Mouse (Mus musculus) brain, embryonic 14.5 days (tissue): ENCODE data around the gene Arfip1. TPM values are rescaled to one million over a fixed set of nuclear protein-coding genes. Genes with fewer than 3 reads are reported as not detected.

Experiments used
- DNase-seq: peaks from one replicate; pipeline ENCODE4 v3.0.0-alpha.2; 2011; ENCODE audit warnings: low read depth
- CTCF ChIP-seq: fragments of 200-500 bp; IDR thresholded peaks from 2 replicates; pipeline ENCODE4 v1.5.1; 2012; ENCODE audit warnings: inconsistent platforms, mild to moderate bottlenecking, moderate library complexity, borderline replicate concordance; ENCODE audit not compliant: insufficient read depth, insufficient read length; ENCODE audit errors: extremely low read depth
- POLR2A ChIP-seq: fragments of 200-500 bp; IDR thresholded peaks from 2 replicates; pipeline ENCODE4 v1.6.1; 2012; ENCODE audit warnings: mild to moderate bottlenecking, inconsistent platforms, borderline replicate concordance; ENCODE audit not compliant: poor library complexity, insufficient read depth, insufficient read length, severe bottlenecking; ENCODE audit errors: extremely low read depth
- polyA plus RNA-seq: library from polyadenylated mRNA; depleted of rRNA; stranded (reverse); fragments of >200 nt; gene quantifications from 2 replicates; pipeline ENCODE4 v1.2.3, GENCODE M21; 2012

Arfip1 gene
- polyA plus RNA-seq, 1 experiment, result 16.4 TPM

DNA sequence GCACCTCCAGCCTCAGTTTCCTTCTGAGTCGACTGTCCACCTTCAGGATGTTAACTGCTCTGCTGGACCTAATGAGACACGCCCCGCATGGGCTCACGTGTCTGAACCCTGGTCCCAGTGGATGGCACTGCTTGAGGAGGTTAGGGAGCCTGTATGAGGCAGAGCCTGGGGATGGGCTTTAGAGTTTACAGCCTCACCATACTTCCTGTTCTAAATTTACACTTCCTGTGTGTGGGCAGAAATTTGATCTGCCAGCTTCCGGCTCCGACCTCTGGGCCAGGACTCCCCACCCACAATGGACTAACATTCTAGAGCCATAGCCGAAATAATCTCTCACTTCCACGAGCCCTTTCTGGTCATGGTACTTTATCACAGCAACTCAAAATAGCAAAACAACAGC, 35.2 kb downstream of the Arfip1 start:
- no peak for DNase-seq
- TF ChIP-seq POLR2A, result no peak
- TF ChIP-seq CTCF, result no peak

DNA sequence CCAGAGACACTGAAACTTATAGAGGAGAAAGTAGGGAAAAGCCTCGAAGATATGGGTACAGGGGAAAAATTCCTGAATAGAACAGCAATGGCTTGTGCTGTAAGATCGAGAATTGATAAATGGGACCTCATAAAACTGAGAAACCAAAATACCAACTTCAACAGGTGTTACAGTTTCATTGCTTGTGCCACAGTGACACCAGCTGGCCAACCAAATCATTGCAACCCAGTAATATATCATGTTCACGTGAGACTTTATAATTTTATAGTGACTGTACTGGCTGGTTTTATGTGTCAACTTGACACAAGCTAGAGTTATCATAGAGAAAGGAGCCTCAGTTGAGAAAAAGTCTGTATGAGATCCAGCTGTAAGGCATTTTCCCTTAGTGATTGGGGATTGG, 40.0 kb downstream of the Arfip1 start:
- DNase-seq, result peak; percentile 64
- TF ChIP-seq CTCF, result peak; percentile 76; the same call in 1 of the 2 replicates

- no peak for DNase-seq
- no peak for TF ChIP-seq POLR2A
- no peak for TF ChIP-seq CTCF
Measured at GRCm38 (mm10) chr3:84541881-84542280, 40.5 kb downstream of the Arfip1 start.

DNA sequence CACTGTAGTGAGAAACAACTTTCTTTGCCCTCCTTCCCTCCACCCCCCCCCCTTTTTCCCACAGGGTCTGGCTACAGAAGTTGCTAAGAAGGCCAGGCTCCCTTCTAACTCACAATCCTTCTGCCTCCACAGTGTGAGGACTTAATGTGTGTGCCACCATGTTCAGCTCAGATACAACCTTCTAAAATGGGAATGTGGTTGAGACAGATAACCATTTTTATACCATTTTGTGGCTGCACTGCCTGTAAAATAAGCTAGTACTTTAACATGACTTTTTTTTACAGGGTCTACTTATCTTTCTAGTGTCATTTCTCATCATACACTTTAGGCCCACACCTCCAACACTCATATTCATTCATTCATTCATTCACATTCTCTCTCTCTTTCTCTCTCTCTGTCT, 41.8 kb downstream of the Arfip1 start:
- TF ChIP-seq POLR2A (no peak), CTCF (no peak)
- DNase-seq, result no peak

DNA sequence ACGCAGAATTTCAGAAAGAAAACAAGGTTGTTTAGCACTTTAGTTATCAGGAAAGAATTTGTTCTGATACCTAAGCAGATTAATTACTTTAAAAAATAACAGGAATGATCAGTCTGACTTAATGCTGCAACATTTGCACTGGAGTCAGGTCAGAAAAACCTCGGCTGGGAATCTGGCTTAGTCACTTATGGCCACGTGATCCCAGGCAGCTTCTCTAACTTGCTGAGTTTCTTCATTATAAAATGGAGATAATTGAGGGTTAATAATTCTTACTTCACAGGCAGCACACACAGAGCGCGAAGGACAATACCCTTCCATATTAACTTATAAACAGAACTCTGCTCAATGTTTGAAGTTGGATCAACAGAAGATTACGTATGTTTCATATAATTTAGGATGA, 45.4 kb downstream of the Arfip1 start:
- TF ChIP-seq CTCF, result no peak
- TF ChIP-seq POLR2A, result no peak
- no peak for DNase-seq

- no peak for TF ChIP-seq POLR2A
- no peak for TF ChIP-seq CTCF
- no peak for DNase-seq
Measured at GRCm38 (mm10) chr3:84533227-84533626, 49.2 kb downstream of the Arfip1 start.

GRCm38 (mm10) chr3:84529021-84529420, 53.4 kb downstream of the Arfip1 start:
- DNase-seq, result no peak
- no peak for TF ChIP-seq CTCF
- TF ChIP-seq POLR2A, result no peak

DNA sequence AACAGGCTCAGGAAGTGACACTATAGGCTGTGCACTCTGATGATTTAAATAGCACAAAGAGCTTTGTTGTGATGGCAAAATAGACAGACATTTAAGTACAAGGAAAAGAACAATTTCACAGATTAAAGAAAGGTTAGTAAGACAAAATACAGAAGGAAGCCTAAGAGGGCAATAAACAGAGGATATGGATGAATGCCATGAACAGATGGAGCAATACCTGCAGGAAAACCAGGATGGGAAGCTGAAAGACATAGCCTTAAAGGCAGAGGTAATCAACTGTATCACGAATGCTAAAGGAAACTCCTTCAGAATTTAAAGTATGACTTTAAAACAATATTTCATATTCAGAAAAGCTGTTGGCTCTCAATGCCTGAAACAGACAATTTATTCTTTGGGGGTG, 57.5 kb downstream of the Arfip1 start:
- TF ChIP-seq POLR2A (no peak), CTCF (no peak)
- DNase-seq, result no peak

DNA sequence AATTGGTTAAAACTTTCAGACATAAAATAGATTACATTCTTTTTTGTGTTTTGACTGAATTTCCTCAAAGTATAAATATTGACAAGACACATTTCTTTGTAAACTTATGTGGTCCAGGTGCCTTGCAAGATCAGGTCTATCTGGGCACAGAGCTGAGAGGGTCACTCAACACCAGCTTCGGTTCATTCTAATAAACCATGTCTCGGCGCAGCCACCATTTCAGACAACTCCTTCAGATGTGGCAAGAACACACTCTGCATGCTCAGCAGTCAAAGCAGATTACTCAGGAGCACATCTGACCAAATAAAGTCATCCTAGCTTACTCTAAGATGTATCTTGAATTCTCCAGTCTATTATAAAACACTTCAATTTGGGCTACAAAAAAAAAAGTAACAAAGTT, 66.3 kb downstream of the Arfip1 start:
- no peak for DNase-seq
- no peak for TF ChIP-seq CTCF
- TF ChIP-seq POLR2A, result no peak

- no peak for DNase-seq
- TF ChIP-seq CTCF, result no peak
- no peak for TF ChIP-seq POLR2A
Measured at GRCm38 (mm10) chr3:84512774-84513515, 69.5 kb downstream of the Arfip1 start.

- TF ChIP-seq CTCF (no peak), POLR2A (no peak)
Measured at GRCm38 (mm10) chr3:84505193-84505592, 77.2 kb downstream of the Arfip1 start.

GRCm38 (mm10) chr3:84504291-84504690, 78.1 kb downstream of the Arfip1 start:
- DNase-seq, result no peak
- TF ChIP-seq POLR2A (no peak), CTCF (no peak)

More at GRCm38 (mm10) chr3:84505193-84505592, 77.2 kb downstream of the Arfip1 start:
- no peak for DNase-seq

- TF ChIP-seq POLR2A (no peak), CTCF (no peak)
- DNase-seq, result no peak
Measured at GRCm38 (mm10) chr3:84502101-84502500, 80.3 kb downstream of the Arfip1 start.

DNA sequence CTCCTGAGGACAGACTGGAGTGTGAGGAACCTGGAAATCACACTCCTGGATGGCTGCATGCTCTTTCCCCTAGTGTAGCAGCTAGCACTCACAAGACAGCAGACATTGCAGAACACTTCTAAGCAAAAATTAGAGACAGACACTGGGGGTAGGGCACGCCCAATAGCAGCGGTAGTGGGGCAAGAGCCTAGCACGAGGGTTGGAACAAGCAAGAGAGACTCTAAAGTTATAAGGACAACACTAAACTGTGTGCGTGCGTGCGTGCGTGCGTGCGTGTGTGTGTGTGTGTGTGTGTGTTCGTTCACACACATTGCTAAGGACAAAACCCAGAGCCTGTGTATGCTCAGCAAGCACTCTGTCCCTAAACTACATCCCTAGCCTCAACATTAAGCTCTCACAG, 81.9 kb downstream of the Arfip1 start:
- TF ChIP-seq CTCF, result no peak
- no peak for TF ChIP-seq POLR2A
- no peak for DNase-seq
